Mouse (Mus musculus) liver, embryonic 11.5 days (tissue): ENCODE data around the gene Nudt3. TPM values are rescaled to one million over a fixed set of nuclear protein-coding genes. Genes with fewer than 3 reads are reported as not detected.
A peak's percentile ranks its signal among the peaks of the same experiment; 100 is the strongest.

Experiments used
- ATAC-seq: fragments of 200-750 bp; cut with Nextera tagmentation; replicated peaks from 2 replicates; pipeline ENCODE4 v1.8.0; 2017; ENCODE audit warnings: moderate number of reproducible peaks, mild to moderate bottlenecking, moderate TSS enrichment, moderate library complexity; ENCODE audit not compliant: low FRiP score
- DNase-seq: peaks from one replicate; pipeline ENCODE4 v3.0.0-alpha.2; 2017; ENCODE audit warnings: low spot score
- H3K27ac ChIP-seq: fragments of 300-500 bp; sonication (generic); 2 replicates; pipeline ENCODE4 v1.5.1; 2014; ENCODE audit warnings: mild to moderate bottlenecking, low read depth, low read length, control low read depth
- H3K27me3 ChIP-seq: fragments of 300-500 bp; sonication (generic); replicated peaks from 2 replicates; pipeline ENCODE4 v1.6.1; 2014; ENCODE audit warnings: low read length, mixed read lengths; ENCODE audit not compliant: control insufficient read depth, insufficient read depth
- H3K36me3 ChIP-seq: fragments of 300-500 bp; sonication (generic); 2 replicates; pipeline ENCODE4 v1.6.1; 2014; ENCODE audit warnings: mild to moderate bottlenecking, low read length, moderate library complexity, mixed read lengths; ENCODE audit not compliant: control insufficient read depth, insufficient read depth
- H3K4me1 ChIP-seq: fragments of 300-500 bp; sonication (generic); replicated peaks from 2 replicates; pipeline ENCODE4 v1.6.1; 2014; ENCODE audit warnings: low read length, mixed read lengths; ENCODE audit not compliant: control insufficient read depth, insufficient read depth
- H3K4me2 ChIP-seq: fragments of 300-500 bp; sonication (generic); 2 replicates; pipeline ENCODE4 v1.6.1; 2014; ENCODE audit warnings: mild to moderate bottlenecking, control low read depth, moderate library complexity
- H3K4me3 ChIP-seq: fragments of 300-500 bp; sonication (generic); 2 replicates; pipeline ENCODE4 v1.5.1; 2014; ENCODE audit warnings: low read depth, low read length, control low read depth
- H3K9ac ChIP-seq: fragments of 300-500 bp; sonication (generic); 2 replicates; pipeline ENCODE4 v1.6.1; 2014; ENCODE audit warnings: low read depth, low read length, control low read depth
- H3K9me3 ChIP-seq: fragments of 300-500 bp; sonication (generic); 2 replicates; pipeline ENCODE4 v1.6.1; 2016; ENCODE audit warnings: low read length, inconsistent platforms, mixed read lengths; ENCODE audit not compliant: control insufficient read depth
- WGBS: fragments of 180-500 bp; shearing (Covaris S2); extraction: QIAGEN DNeasy Blood & Tissue Kit; methylation state at CpG from one replicate; pipeline ENCODE4 v1.1.7; 2014; 5-methylcytosine and 5-hydroxymethylcytosine counted together
- polyA plus RNA-seq: library from polyadenylated mRNA; unstranded; fragments of >200 nt; fragmentation: Nextera tagmentation; extraction: Ambion mirVana; gene quantifications from 2 replicates; pipeline ENCODE4 v1.2.1, GENCODE M21; 2014

Nudt3 gene
- polyA plus RNA-seq, 1 experiment from 2014 or later = 26.1 TPM

DNA sequence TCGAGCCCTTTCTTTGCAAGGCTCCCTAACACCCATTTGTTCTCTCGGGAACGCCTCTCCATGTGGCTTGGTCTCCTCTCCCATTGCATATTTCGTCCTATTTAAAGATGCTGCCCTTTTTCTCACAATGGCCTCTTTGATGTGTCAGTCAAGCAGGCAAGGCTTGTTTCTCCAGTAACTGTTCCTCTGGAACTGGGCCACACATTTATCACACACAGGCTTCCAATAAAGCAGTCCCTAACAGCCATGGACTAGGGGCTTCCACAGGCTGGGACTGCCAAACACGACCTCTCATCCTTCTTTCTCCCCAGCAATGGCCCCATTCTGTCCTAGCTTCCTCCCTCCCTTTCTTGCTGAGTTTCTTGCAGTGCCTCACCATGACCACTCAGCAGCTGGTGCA is 3.4 kb upstream of the Nudt3 start:
- no peak overlapping the region for H3K9ac ChIP-seq
- no peaks in the 10 kb centered on the region for H3K27me3 ChIP-seq
- H3K4me2 ChIP-seq = no peak overlapping the region
- ATAC-seq (no peak), DNase-seq (no peak)
- 53% methylated on average over 5 of the region's 5 CpGs for WGBS
- no peak overlapping the region for H3K27ac ChIP-seq
- no peak overlapping the region for H3K4me3 ChIP-seq
- H3K4me1 ChIP-seq = peaks cover 11% of the 10 kb centered on the region
- no peaks in the 10 kb centered on the region for H3K9me3 ChIP-seq
- H3K36me3 ChIP-seq = peaks cover 14% of the 10 kb centered on the region

DNA sequence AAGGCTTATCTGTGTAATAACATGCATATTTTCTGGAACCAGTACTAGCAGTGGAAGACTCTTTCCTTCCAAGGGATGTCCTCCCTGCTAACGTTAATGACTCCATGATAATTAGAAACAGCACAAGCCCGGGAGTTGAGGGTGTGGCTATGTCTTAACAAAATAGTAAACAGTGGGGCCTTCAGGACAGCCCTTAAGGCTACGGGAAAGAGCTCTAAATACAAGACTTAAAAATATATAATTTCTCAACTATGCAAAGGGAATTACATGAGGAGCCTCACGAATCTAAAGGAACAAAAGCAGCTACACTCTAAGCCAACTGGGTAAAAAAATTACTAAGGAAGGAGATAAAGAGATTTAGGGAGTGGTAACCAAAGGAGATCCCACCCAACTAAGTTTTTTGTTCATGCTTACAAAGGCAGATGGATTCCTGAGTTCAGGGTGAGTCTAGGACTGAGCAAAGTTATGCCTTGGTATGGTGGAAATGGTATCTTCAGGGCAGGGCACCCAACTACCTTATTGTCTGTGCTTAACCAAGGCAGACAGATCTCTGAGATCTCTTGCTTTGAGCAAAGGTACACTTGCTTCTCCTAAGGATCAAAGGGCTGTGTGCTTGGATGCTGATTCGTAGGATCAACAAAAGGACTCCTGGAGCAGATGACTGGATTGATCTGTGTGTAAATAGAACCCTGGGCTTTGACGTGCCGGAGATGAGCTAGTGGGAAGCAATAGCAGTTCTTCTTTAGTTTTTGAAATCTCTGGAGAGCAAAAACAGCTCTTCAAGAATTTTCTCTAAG is 2.4 kb upstream of the Nudt3 start:
- no peak for DNase-seq
- Histone ChIP-seq H3K27ac (no peak overlapping the region), H3K4me3 (no peak overlapping the region), H3K9me3 (no peaks in the 10 kb centered on the region), H3K9ac (no peak overlapping the region), H3K27me3 (no peaks in the 10 kb centered on the region), H3K4me1 (peaks cover 19% of the 10 kb centered on the region), H3K36me3 (peaks cover 4% of the 10 kb centered on the region), H3K4me2 (no peak overlapping the region)
- ATAC-seq = no peak
- 49% methylated on average over 7 of the region's 7 CpGs for WGBS

- peaks cover 3% of the 10 kb centered on the region for H3K36me3 ChIP-seq
- peaks cover 19% of the 10 kb centered on the region for H3K4me1 ChIP-seq
- peak overlapping the region; percentile 88 for H3K4me2 ChIP-seq
- peak overlapping the region; percentile 95 for H3K4me3 ChIP-seq
- peak overlapping the region; percentile 87 for H3K27ac ChIP-seq
- DNase-seq = peak; percentile 73
- no peaks in the 10 kb centered on the region for H3K9me3 ChIP-seq
- ATAC-seq = peak; percentile 68
- H3K27me3 ChIP-seq = no peaks in the 10 kb centered on the region
- peak overlapping the region; percentile 94 for H3K9ac ChIP-seq
- WGBS = under 1% methylated on average over 78 of the region's 80 CpGs
Observed at GRCm38 (mm10) chr17:27622611-27623359, 510 bp downstream of the Nudt3 start.

DNA sequence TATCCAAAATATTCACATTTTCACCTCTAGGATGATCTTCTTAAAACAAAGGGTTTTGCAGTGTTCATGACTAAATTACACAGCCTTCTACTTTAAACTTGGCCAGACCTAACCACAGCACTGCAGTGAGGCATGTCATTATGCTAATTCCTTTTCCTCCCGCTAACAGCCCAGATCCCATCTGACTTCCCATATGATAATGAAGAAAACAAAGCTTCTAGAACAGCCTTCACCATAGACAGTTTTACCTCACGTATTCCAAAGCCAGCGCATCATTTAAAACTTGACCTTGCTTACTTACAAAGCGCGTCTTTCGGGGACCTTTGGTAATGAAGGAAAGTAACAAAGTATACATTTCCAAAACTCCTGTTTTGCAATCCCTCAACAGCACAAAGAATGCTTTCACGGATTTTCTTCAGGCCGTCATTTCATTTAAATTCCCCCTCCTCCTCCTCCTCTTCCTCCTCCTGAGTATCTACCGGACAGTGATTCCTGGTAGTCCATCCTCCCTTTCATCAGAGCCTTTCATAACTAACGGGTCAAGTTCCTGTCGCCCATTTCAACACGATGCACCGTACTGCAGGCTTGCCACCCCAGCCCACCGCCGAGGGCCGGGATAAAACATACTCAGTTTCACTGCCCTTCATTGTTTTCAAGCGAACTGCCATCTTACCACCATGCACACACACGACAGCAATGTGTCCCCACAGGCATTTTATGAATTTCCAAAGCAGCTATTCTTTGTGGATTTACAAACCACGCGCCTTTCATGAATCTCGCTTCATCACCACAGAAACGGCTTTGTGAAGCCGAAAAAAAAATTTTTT is 1.4 kb downstream of the Nudt3 start:
- no peaks in the 10 kb centered on the region for H3K27me3 ChIP-seq
- H3K27ac ChIP-seq = peak overlapping the region; percentile 28; the same call in 1 of the 2 replicates
- H3K4me1 ChIP-seq = peaks cover 19% of the 10 kb centered on the region
- peaks cover 3% of the 10 kb centered on the region; the same call in 1 of the 2 replicates for H3K9me3 ChIP-seq
- no peak for DNase-seq
- no peak for ATAC-seq
- peak overlapping the region; percentile 88 for H3K4me2 ChIP-seq
- peak overlapping the region; percentile 94 for H3K9ac ChIP-seq
- H3K36me3 ChIP-seq = peaks cover 9% of the 10 kb centered on the region
- H3K4me3 ChIP-seq = peak overlapping the region; percentile 95
- 4% methylated on average over 23 of the region's 23 CpGs for WGBS

DNA sequence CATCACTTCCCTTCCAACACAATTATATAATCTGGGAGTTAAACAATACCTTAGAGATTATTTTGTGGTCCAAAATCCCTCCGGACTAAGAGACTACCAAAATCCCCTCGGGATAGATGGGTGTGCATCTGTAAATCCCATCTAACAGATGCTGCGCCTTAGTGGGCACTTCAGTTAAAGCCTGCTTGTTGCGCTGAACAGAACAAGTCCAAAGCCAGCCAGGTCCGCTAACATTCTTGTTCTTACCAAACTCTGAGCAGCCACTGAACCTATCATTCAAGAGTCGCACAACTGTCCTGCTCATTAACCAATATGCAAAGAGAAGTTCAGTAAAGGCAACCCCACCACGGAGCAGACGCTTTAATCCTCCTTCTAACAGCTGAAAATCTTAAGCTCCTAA is 2.1 kb downstream of the Nudt3 start:
- DNase-seq (no peak), ATAC-seq (no peak)
- H3K4me2 ChIP-seq = peak overlapping the region; percentile 88
- peaks cover 9% of the 10 kb centered on the region for H3K36me3 ChIP-seq
- peaks cover 3% of the 10 kb centered on the region; the same call in 1 of the 2 replicates for H3K9me3 ChIP-seq
- H3K4me3 ChIP-seq = peak overlapping the region; percentile 95
- 59% methylated on average over 8 of the region's 8 CpGs for WGBS
- no peaks in the 10 kb centered on the region for H3K27me3 ChIP-seq
- H3K27ac ChIP-seq = no peak overlapping the region
- H3K9ac ChIP-seq = peak overlapping the region; percentile 94; the same call in 1 of the 2 replicates
- peaks cover 19% of the 10 kb centered on the region for H3K4me1 ChIP-seq

DNA sequence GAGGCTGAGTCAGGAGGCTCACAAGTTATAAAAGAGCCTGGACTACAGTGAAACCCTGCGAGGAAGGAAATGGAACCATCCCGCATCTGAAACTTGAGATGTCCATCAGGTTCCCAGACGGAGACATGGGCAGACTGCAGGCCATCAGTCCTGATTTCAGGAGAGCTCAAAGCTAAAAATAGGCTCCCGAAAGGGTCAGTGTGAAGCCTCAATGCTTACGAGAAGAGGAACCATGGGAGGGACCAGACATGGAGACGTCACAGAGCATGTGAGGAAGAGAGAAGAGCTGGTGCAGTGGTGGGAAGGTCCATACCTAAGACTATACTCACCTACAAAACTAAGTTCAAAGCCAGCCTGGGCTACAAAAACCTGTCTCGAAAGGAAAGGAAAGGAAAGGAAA is 7.9 kb downstream of the Nudt3 start:
- no peak overlapping the region for H3K9ac ChIP-seq
- no peak for DNase-seq
- H3K4me1 ChIP-seq = peaks cover 23% of the 10 kb centered on the region
- H3K4me3 ChIP-seq = no peak overlapping the region
- H3K9me3 ChIP-seq = peaks cover 3% of the 10 kb centered on the region; the same call in 1 of the 2 replicates
- no peak for ATAC-seq
- no peak overlapping the region for H3K27ac ChIP-seq
- 65% methylated on average over 7 of the region's 7 CpGs for WGBS
- no peaks in the 10 kb centered on the region for H3K27me3 ChIP-seq
- no peak overlapping the region for H3K4me2 ChIP-seq
- peaks cover 9% of the 10 kb centered on the region for H3K36me3 ChIP-seq

GRCm38 (mm10) chr17:27613016-27613415 is 10.3 kb downstream of the Nudt3 start:
- H3K9me3 ChIP-seq = peaks cover 3% of the 10 kb centered on the region; the same call in 1 of the 2 replicates
- H3K4me1 ChIP-seq = peaks cover 28% of the 10 kb centered on the region
- DNase-seq (no peak), ATAC-seq (no peak)
- peaks cover 8% of the 10 kb centered on the region for H3K36me3 ChIP-seq
- no peak overlapping the region for H3K4me3 ChIP-seq
- no peaks in the 10 kb centered on the region for H3K27me3 ChIP-seq
- H3K27ac ChIP-seq = no peak overlapping the region
- 90% methylated on average over 4 of the region's 4 CpGs for WGBS
- no peak overlapping the region for H3K4me2 ChIP-seq
- H3K9ac ChIP-seq = no peak overlapping the region

DNA sequence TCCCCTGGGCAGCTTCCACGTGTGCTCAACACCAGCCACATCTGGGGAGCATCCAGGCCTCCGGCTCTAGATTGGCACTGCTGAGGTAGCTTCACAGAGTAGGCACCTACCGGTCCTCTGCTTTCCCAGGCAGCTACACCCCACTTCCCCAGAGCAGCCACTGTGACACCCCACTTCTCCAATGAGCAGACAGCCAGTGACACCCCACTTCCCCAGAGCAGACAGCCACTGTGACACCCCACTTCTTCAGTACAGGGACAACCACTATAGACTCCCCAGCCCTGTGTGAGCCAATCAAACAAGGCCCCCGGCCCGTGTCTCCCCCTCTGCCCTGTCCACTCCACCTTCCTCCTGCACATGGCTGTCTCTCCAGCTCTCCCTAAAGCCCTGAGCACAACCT is 11.3 kb downstream of the Nudt3 start:
- WGBS = 60% methylated on average over 5 of the region's 5 CpGs
- no peak overlapping the region for H3K4me3 ChIP-seq
- ATAC-seq (no peak), DNase-seq (no peak)
- no peak overlapping the region for H3K9ac ChIP-seq
- no peaks in the 10 kb centered on the region for H3K27me3 ChIP-seq
- peaks cover under 1% of the 10 kb centered on the region; the same call in 1 of the 2 replicates for H3K36me3 ChIP-seq
- no peak overlapping the region; the same call in 1 of the 2 replicates for H3K27ac ChIP-seq
- no peak overlapping the region for H3K4me2 ChIP-seq
- H3K4me1 ChIP-seq = peaks cover 31% of the 10 kb centered on the region
- H3K9me3 ChIP-seq = no peaks in the 10 kb centered on the region
